Mouse (Mus musculus) heart, embryonic 15.5 days (tissue): ENCODE results near the gene Trnt1. TPM values are rescaled to one million over a fixed set of nuclear protein-coding genes. Genes with fewer than 3 reads are reported as not detected.
A peak's percentile ranks its signal among the peaks of the same experiment; 100 is the strongest.

Experiments
- ATAC-seq: fragments of 200-750 bp; cut with Nextera tagmentation; replicated peaks from 2 replicates; pipeline ENCODE4 v1.8.0; 2017; ENCODE audit warnings: low read depth, moderate TSS enrichment; ENCODE audit not compliant: insufficient number of reproducible peaks, insufficient read depth, low FRiP score
- H3K27ac ChIP-seq: fragments of 300-500 bp; sonication (generic); 2 replicates; pipeline ENCODE4 v1.5.1; 2015; ENCODE audit warnings: mild to moderate bottlenecking, inconsistent platforms
- H3K27me3 ChIP-seq: fragments of 300-500 bp; sonication (generic); 2 replicates; pipeline ENCODE4 v1.6.1; 2015; ENCODE audit warnings: inconsistent platforms
- H3K36me3 ChIP-seq: fragments of 300-500 bp; sonication (generic); 2 replicates; pipeline ENCODE4 v1.6.1; 2015; ENCODE audit warnings: mild to moderate bottlenecking, inconsistent platforms
- H3K4me1 ChIP-seq: fragments of 300-500 bp; sonication (generic); replicated peaks from 2 replicates; pipeline ENCODE4 v1.6.1; 2015; ENCODE audit warnings: inconsistent platforms
- H3K4me2 ChIP-seq: fragments of 300-500 bp; sonication (generic); 2 replicates; pipeline ENCODE4 v1.6.1; 2015; ENCODE audit warnings: inconsistent platforms, mild to moderate bottlenecking, moderate library complexity
- H3K4me3 ChIP-seq: fragments of 300-500 bp; sonication (generic); 2 replicates; pipeline ENCODE4 v1.5.1; 2015; ENCODE audit warnings: mild to moderate bottlenecking, inconsistent platforms
- H3K9ac ChIP-seq: fragments of 300-500 bp; sonication (generic); 2 replicates; pipeline ENCODE4 v1.6.1; 2015; ENCODE audit warnings: mild to moderate bottlenecking, inconsistent platforms
- H3K9me3 ChIP-seq: fragments of 300-500 bp; sonication (generic); replicated peaks from 2 replicates; pipeline ENCODE4 v1.6.1; 2016; ENCODE audit warnings: inconsistent platforms
- WGBS: fragments of 180-500 bp; shearing (Covaris S2); methylation state at CpG from one replicate; pipeline ENCODE4 v1.1.7; 2015; ENCODE audit warnings: mixed read lengths; 5-methylcytosine and 5-hydroxymethylcytosine counted together
- polyA plus RNA-seq: library from polyadenylated mRNA; unstranded; fragments of >200 nt; fragmentation: Nextera tagmentation; extraction: Ambion mirVana; gene quantifications from 2 replicates; pipeline ENCODE4 v1.2.1, GENCODE M21; 2015

Trnt1 gene
- polyA plus RNA-seq, 1 experiment from 2014 or later: 40.9 TPM

DNA sequence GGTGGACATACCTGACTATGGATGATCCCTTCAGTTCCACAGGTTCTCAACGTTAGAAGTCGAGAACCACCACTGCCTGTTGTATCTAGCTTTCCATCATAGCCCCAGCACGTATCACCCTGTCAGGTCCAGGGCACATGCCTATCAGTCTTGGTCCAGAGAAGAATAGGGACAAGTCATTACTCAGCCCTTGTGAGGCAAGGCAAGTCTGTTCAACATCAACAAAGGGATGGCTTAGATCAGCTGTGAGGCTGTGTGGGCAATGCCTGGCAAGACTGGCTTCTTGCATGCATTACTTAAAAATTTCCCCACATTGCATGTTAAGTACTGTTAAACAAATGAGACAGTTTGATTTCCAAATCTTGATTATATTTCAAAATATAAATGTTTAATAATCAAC is 21.1 kb upstream of the Trnt1 start:
- Histone ChIP-seq H3K9me3 (no peaks in the 10 kb centered on the region), H3K4me2 (no peak overlapping the region), H3K4me3 (no peak overlapping the region), H3K27me3 (no peaks in the 10 kb centered on the region), H3K27ac (no peak overlapping the region), H3K9ac (no peak overlapping the region), H3K4me1 (no peaks in the 10 kb centered on the region), H3K36me3 (no peaks in the 10 kb centered on the region)
- ATAC-seq: no peak
- WGBS: 73% methylated on average over 3 of the region's 3 CpGs

DNA sequence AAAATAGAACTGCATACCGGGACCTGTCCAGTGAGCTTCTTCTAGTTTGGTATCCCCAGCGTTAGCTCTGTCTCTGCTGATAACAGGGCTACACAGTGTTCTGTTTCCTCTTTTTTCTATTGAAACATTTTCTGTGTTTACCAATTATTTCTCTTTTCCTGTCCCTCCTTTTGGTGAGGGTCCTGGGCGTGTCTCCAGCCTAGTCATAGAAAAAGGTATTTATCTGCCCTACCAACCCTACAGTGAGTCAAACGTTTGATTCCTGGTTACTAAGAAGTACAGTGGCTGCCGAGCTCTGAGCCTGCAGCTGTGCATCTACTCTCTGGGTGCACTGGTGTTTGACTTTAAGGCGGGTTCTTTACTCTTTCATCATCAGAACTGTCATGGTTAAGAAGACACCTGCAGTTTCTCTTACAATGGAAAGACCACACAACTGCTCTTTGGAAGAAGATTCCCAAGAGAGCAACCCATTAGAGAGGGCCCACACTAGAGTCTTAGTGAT is 20.0 kb upstream of the Trnt1 start, which contains the start of gene Il5ra:
Il5ra (minus strand) TSS at position 151 of the 502 bp plus-strand sequence.
- H3K9ac ChIP-seq: no peak within 1 kb of the TSS
- no peaks in the 10 kb centered on the region for H3K4me1 ChIP-seq
- 52% methylated on average over 6 of the region's 6 CpGs for WGBS
- no peaks in the 10 kb centered on the region for H3K9me3 ChIP-seq
- H3K4me2 ChIP-seq: no peak within 1 kb of the TSS
- no peaks in the 10 kb centered on the region for H3K36me3 ChIP-seq
- no peak within 1 kb of the TSS for H3K4me3 ChIP-seq
- no peak within 1 kb of the TSS for H3K27ac ChIP-seq
- no peaks in the 10 kb centered on the region for H3K27me3 ChIP-seq
- no peak for ATAC-seq

DNA sequence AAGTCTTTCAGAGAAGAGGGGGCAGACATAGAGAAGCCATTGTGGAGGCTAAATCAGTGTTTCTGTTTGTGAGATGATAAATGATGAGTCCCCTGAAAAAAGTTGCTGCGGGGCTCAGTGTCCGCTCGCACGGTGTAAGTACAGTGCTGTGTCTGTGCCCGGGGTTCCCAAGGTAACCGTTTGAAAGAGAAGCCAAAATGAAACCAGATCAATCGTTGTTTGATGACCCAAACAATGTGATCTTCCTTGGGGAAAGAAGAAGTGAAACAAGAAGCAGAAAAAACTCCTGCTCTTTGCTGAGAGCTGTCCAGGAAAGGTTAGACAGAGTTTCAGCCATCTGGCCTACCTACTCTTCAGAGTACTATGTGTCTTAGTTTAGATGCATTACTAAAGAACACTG is 18.6 kb upstream of the Trnt1 start:
- no peak overlapping the region for H3K4me2 ChIP-seq
- 73% methylated on average over 7 of the region's 7 CpGs for WGBS
- no peaks in the 10 kb centered on the region for H3K36me3 ChIP-seq

GRCm38 (mm10) chr6:106758299-106758698 is 10.6 kb upstream of the Trnt1 start:
- Histone ChIP-seq H3K9ac (no peak overlapping the region), H3K36me3 (no peaks in the 10 kb centered on the region), H3K27me3 (no peaks in the 10 kb centered on the region), H3K4me1 (no peaks in the 10 kb centered on the region), H3K9me3 (no peaks in the 10 kb centered on the region), H3K4me2 (no peak overlapping the region), H3K4me3 (no peak overlapping the region), H3K27ac (no peak overlapping the region)
- no peak for ATAC-seq
- WGBS: 77% methylated on average over 3 of the region's 3 CpGs

More for the DNA sequence above, 18.6 kb upstream of the Trnt1 start:
- no peak overlapping the region for H3K9ac ChIP-seq
- no peak overlapping the region for H3K4me3 ChIP-seq
- H3K4me1 ChIP-seq: no peaks in the 10 kb centered on the region
- no peaks in the 10 kb centered on the region for H3K9me3 ChIP-seq
- no peak for ATAC-seq
- H3K27ac ChIP-seq: no peak overlapping the region
- H3K27me3 ChIP-seq: no peaks in the 10 kb centered on the region

- no peaks in the 10 kb centered on the region for H3K36me3 ChIP-seq
- H3K4me3 ChIP-seq: no peak overlapping the region
- WGBS: 64% methylated on average over 3 of the region's 3 CpGs
- no peaks in the 10 kb centered on the region for H3K27me3 ChIP-seq
- H3K27ac ChIP-seq: no peak overlapping the region
- H3K4me2 ChIP-seq: no peak overlapping the region
- no peaks in the 10 kb centered on the region for H3K4me1 ChIP-seq
- ATAC-seq: no peak
- no peaks in the 10 kb centered on the region for H3K9me3 ChIP-seq
- no peak overlapping the region for H3K9ac ChIP-seq
Measured at GRCm38 (mm10) chr6:106760473-106761218, 8.3 kb upstream of the Trnt1 start.

DNA sequence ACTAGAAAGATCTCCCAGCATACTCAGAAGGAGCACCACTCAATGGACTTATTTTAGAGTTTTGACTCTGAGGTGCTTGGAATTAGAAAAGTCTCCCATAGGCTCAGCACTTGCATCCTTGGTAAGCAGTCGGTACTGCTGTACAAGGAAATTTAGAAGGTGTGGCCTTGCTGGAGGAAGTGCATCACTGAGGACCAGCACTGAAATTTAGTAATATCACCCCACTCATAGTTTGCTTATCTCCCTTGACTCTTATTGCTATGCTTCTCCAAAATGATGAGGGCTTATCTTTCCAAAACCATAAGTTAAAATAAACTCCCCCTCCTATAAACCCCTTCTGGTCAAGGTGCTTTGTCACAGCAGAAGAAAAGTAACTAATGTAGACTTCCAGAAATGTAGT is 7.4 kb upstream of the Trnt1 start:
- no peak for ATAC-seq

DNA sequence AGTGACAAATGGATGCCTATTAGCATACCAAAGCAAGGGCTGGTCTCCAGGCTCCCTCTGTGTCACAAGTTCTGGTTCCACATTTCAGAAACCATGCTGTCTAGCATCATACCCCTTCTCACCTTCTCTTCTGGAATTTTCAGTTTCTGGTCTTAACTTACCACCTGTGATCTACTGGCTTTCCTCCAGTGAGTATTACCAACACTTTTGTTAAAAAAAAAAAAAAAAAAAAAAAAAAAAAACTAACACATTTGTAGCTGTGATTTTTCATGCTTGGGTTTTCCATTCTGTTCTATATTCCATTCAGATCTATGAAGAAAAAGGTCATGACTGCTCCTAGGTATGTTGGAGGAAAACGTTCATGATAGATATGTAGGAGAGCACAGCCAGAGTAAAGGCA is 3.0 kb upstream of the Trnt1 start:
- Histone ChIP-seq H3K4me3 (no peak overlapping the region), H3K9ac (no peak overlapping the region), H3K9me3 (no peaks in the 10 kb centered on the region), H3K27me3 (no peaks in the 10 kb centered on the region), H3K27ac (no peak overlapping the region), H3K4me1 (peaks cover 11% of the 10 kb centered on the region), H3K36me3 (no peaks in the 10 kb centered on the region), H3K4me2 (no peak overlapping the region)
- no peak for ATAC-seq
- 78% methylated on average over 1 of the region's 1 CpGs for WGBS

More for the DNA sequence above, 7.4 kb upstream of the Trnt1 start:
- Histone ChIP-seq H3K4me3 (no peak overlapping the region), H3K36me3 (no peaks in the 10 kb centered on the region), H3K9me3 (no peaks in the 10 kb centered on the region), H3K4me1 (no peaks in the 10 kb centered on the region), H3K27me3 (no peaks in the 10 kb centered on the region), H3K9ac (no peak overlapping the region), H3K4me2 (no peak overlapping the region), H3K27ac (no peak overlapping the region)
- WGBS: 69% methylated on average over 1 of the region's 1 CpGs

DNA sequence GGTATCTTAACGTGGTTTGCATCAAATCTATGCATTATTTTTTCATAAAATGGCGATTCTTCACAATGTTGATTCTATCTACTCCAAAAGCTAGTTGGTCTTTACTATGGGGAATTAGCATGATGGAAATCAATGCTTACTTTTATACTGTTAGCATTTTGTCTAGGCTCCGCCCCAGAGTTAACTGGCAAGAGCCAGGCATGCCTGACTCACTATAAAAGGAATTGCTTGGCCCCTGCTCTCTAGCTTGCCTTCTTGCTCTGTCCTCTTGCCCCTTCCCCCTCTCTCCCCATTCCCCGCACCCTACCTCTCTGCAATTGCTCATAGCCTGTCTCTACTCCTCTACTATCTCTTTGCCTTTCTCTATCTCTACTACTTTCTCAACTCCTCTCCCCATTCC is 2.1 kb upstream of the Trnt1 start:
- Histone ChIP-seq H3K4me3 (no peak overlapping the region), H3K9me3 (no peaks in the 10 kb centered on the region), H3K9ac (no peak overlapping the region), H3K4me1 (peaks cover 11% of the 10 kb centered on the region), H3K4me2 (no peak overlapping the region), H3K36me3 (no peaks in the 10 kb centered on the region), H3K27ac (no peak overlapping the region), H3K27me3 (no peaks in the 10 kb centered on the region)
- no peak for ATAC-seq
- 69% methylated on average over 4 of the region's 4 CpGs for WGBS

- Histone ChIP-seq H3K4me3 (peak overlapping the region; percentile 92), H3K9me3 (no peaks in the 10 kb centered on the region), H3K27me3 (no peaks in the 10 kb centered on the region), H3K4me2 (peak overlapping the region; percentile 92), H3K9ac (peak overlapping the region; percentile 75), H3K4me1 (peaks cover 11% of the 10 kb centered on the region), H3K36me3 (peaks cover 20% of the 10 kb centered on the region), H3K27ac (peak overlapping the region; percentile 64)
- peak; percentile 48 for ATAC-seq
- WGBS: 1% methylated on average over 33 of the region's 33 CpGs
Measured at GRCm38 (mm10) chr6:106769290-106769866, 458 bp downstream of the Trnt1 start.

- Histone ChIP-seq H3K27ac (no peak overlapping the region), H3K36me3 (peaks cover 22% of the 10 kb centered on the region), H3K27me3 (no peaks in the 10 kb centered on the region), H3K4me3 (peak overlapping the region; percentile 92), H3K4me2 (peak overlapping the region; percentile 92), H3K9me3 (no peaks in the 10 kb centered on the region), H3K9ac (peak overlapping the region; percentile 75), H3K4me1 (peaks cover 11% of the 10 kb centered on the region)
- ATAC-seq: no peak
- WGBS: 42% methylated on average over 4 of the region's 4 CpGs
Measured at GRCm38 (mm10) chr6:106770046-106770445, 1.1 kb downstream of the Trnt1 start.

GRCm38 (mm10) chr6:106787138-106787537 is 18.2 kb downstream of the Trnt1 start:
- WGBS: 83% methylated on average over 3 of the region's 3 CpGs
- H3K36me3 ChIP-seq: peaks cover 45% of the 10 kb centered on the region
- no peak overlapping the region for H3K27ac ChIP-seq
- no peak for ATAC-seq
- no peaks in the 10 kb centered on the region for H3K4me1 ChIP-seq
- no peak overlapping the region for H3K4me2 ChIP-seq
- no peak overlapping the region for H3K9ac ChIP-seq
- no peak overlapping the region for H3K4me3 ChIP-seq
- no peaks in the 10 kb centered on the region for H3K9me3 ChIP-seq
- H3K27me3 ChIP-seq: no peaks in the 10 kb centered on the region

DNA sequence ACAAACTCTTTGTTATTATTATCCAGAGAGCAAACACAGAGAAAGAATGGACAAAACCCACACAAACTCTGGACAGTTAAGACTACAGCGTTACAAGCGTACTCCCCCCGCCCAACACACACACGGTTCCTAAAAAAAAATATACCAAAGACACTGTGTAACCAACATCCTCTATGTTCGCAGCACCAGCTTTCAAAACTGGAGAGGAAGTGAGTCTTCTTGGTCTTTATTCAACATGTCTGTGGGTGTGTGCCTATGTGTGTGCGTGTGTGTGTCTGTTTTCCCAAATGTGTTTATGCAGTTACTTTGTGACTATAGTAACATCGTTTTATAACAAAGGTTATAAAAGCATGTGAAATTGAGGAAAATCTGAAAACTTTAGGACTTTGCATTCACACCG is 22.5 kb downstream of the Trnt1 start:
- Histone ChIP-seq H3K27me3 (no peaks in the 10 kb centered on the region), H3K4me1 (no peaks in the 10 kb centered on the region), H3K9ac (no peak overlapping the region), H3K4me3 (no peak overlapping the region), H3K36me3 (peaks cover 50% of the 10 kb centered on the region), H3K27ac (no peak overlapping the region), H3K4me2 (no peak overlapping the region), H3K9me3 (no peaks in the 10 kb centered on the region)
- no peak for ATAC-seq
- 91% methylated on average over 8 of the region's 8 CpGs for WGBS
